8 mouse cellular contexts compared by ENCODE assay signal in the genomic region with DNA sequence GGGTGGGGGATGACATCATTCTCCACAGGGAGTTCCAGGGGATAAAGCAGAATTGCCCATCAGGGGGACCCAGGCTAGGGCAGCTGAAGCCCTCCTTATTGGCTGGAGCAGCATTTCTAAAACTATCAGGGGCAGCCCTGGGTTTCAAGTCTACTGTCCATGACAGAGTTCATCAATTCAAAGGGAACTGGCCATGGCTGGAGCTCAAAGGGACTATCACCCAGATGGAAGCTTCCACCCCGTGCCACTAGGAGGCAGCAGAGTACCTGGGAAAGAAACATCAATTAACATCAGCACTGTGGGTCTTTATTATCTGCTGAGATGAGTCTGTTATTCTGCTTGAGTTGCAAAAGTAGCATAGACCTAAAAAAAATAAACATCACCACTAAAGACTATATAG.
DNase-seq lines count a peak whose midpoint lies in the region; ATAC-seq and TF ChIP-seq lines count a peak whose summit lies in the region.

No protein-coding gene starts in this region.

- TF ChIP-seq POLR2A in bone marrow macrophage, adult 2 months (IDR thresholded peaks at IDR 0.05; ENCODE audit: borderline replicate concordance, low read depth, low read length), result no peak
- TF ChIP-seq POLR2A in embryonic fibroblast, embryonic 13.5 days (IDR thresholded peaks at IDR 0.05; ENCODE audit: low read depth, low read length), result no peak

- 0 out of 2 replicates have a peak, but pooled peaks have one; percentile 21 for TF ChIP-seq CTCF in bone marrow macrophage, adult 2 months (IDR thresholded peaks at IDR 0.05; ENCODE audit: low read depth, low read length)
- TF ChIP-seq CTCF in embryonic fibroblast, embryonic 13.5 days (IDR thresholded peaks at IDR 0.05; ENCODE audit: borderline replicate concordance, insufficient read depth, low read length), result peak; percentile 33; the same call in 1 of the 2 replicates

- no peaks in the 10 kb centered on the region for H3K9me3 ChIP-seq in intestine, embryonic 14.5 days (ENCODE audit: control insufficient read depth, low read length)
- no peaks in the 10 kb centered on the region for H3K9me3 ChIP-seq in intestine, embryonic 15.5 days
- no peaks in the 10 kb centered on the region for H3K9me3 ChIP-seq in kidney, embryonic 15.5 days (replicated peaks)
- no peaks in the 10 kb centered on the region for H3K9me3 ChIP-seq in limb, embryonic 11.5 days (ENCODE audit: control insufficient read depth, low read length)

- H3K27me3 ChIP-seq in intestine, embryonic 14.5 days (replicated peaks; ENCODE audit: control insufficient read depth, insufficient read depth, low read length), result no peaks in the 10 kb centered on the region
- H3K27me3 ChIP-seq in intestine, embryonic 15.5 days (replicated peaks), result no peaks in the 10 kb centered on the region
- no peaks in the 10 kb centered on the region for H3K27me3 ChIP-seq in kidney, embryonic 15.5 days
- no peaks in the 10 kb centered on the region for H3K27me3 ChIP-seq in limb, embryonic 11.5 days (ENCODE audit: control insufficient read depth, insufficient read depth, low read length)

- H3K4me1 ChIP-seq in intestine, embryonic 14.5 days (replicated peaks; ENCODE audit: control insufficient read depth, insufficient read depth, low read length), result no peaks in the 10 kb centered on the region
- no peaks in the 10 kb centered on the region for H3K4me1 ChIP-seq in intestine, embryonic 15.5 days (replicated peaks)
- no peaks in the 10 kb centered on the region for H3K4me1 ChIP-seq in bone marrow macrophage, adult 2 months (ENCODE audit: control insufficient read depth, insufficient read depth, low read length)
- no peaks in the 10 kb centered on the region for H3K4me1 ChIP-seq in embryonic fibroblast, embryonic 13.5 days (ENCODE audit: control insufficient read depth, insufficient read depth, low read length)
- H3K4me1 ChIP-seq in kidney, embryonic 15.5 days, result no peaks in the 10 kb centered on the region
- no peaks in the 10 kb centered on the region for H3K4me1 ChIP-seq in limb, embryonic 11.5 days (ENCODE audit: control insufficient read depth, insufficient read depth, low read length)

- no peak overlapping the region for H3K4me2 ChIP-seq in intestine, embryonic 14.5 days (ENCODE audit: low read length)
- H3K4me2 ChIP-seq in intestine, embryonic 15.5 days (replicated peaks), result no peak overlapping the region
- H3K4me2 ChIP-seq in kidney, embryonic 15.5 days, result no peak overlapping the region
- no peak overlapping the region for H3K4me2 ChIP-seq in limb, embryonic 11.5 days (ENCODE audit: low read depth, severe bottlenecking)

- no peak overlapping the region for H3K9ac ChIP-seq in intestine, embryonic 14.5 days (ENCODE audit: low read length)
- no peak overlapping the region for H3K9ac ChIP-seq in intestine, embryonic 15.5 days
- no peak overlapping the region for H3K9ac ChIP-seq in kidney, embryonic 15.5 days
- H3K9ac ChIP-seq in limb, embryonic 11.5 days (ENCODE audit: low read length), result no peak overlapping the region

- H3K36me3 ChIP-seq in intestine, embryonic 14.5 days (ENCODE audit: control insufficient read depth, insufficient read depth, low read length), result no peaks in the 10 kb centered on the region
- no peaks in the 10 kb centered on the region for H3K36me3 ChIP-seq in intestine, embryonic 15.5 days
- H3K36me3 ChIP-seq in kidney, embryonic 15.5 days, result no peaks in the 10 kb centered on the region
- H3K36me3 ChIP-seq in limb, embryonic 11.5 days (ENCODE audit: control insufficient read depth, insufficient read depth, low read length), result no peaks in the 10 kb centered on the region

- DNase-seq in intestine, embryonic 14.5 days (ENCODE audit: low spot score), result peak; percentile 59
- DNase-seq in limb, embryonic 11.5 days (ENCODE audit: low spot score), result peak; percentile 50
- peak; percentile 85 for DNase-seq in retina, embryonic 14.5 days (ENCODE audit: low spot score)

- ATAC-seq in intestine, embryonic 14.5 days (replicated peaks; ENCODE audit: low FRiP score, low TSS enrichment, low read depth), result no peak
- no peak for ATAC-seq in intestine, embryonic 15.5 days
- ATAC-seq in kidney, embryonic 15.5 days (replicated peaks; ENCODE audit: low FRiP score), result peak; percentile 66; the same call in 1 of the 2 replicates
- no peak for ATAC-seq in limb, embryonic 11.5 days (ENCODE audit: insufficient number of reproducible peaks, low FRiP score, low TSS enrichment, low read depth)
- no peak for ATAC-seq in inflammation-experienced regulatory T-cells, adult 6 months

- no peak overlapping the region for H3K27ac ChIP-seq in intestine, embryonic 14.5 days (ENCODE audit: low read depth)
- H3K27ac ChIP-seq in intestine, embryonic 15.5 days, result no peak overlapping the region
- no peak overlapping the region for H3K27ac ChIP-seq in bone marrow macrophage, adult 2 months (ENCODE audit: insufficient read depth, low read depth, low read length)
- no peak overlapping the region for H3K27ac ChIP-seq in embryonic fibroblast, embryonic 13.5 days (ENCODE audit: insufficient read depth, low read length)
- no peak overlapping the region for H3K27ac ChIP-seq in kidney, embryonic 15.5 days
- no peak overlapping the region for H3K27ac ChIP-seq in limb, embryonic 11.5 days (replicated peaks; ENCODE audit: low read depth, low read length)

- 0% methylated on average over 1 of the region's 1 CpGs for WGBS in intestine, embryonic 14.5 days
- WGBS in intestine, embryonic 15.5 days, result 8% methylated on average over 1 of the region's 1 CpGs
- WGBS in kidney, embryonic 15.5 days, result 3% methylated on average over 1 of the region's 1 CpGs
- WGBS in limb, embryonic 11.5 days, result 0% methylated on average over 1 of the region's 1 CpGs

- H3K4me3 ChIP-seq in intestine, embryonic 14.5 days (ENCODE audit: low read depth, low read length), result no peak overlapping the region
- H3K4me3 ChIP-seq in intestine, embryonic 15.5 days (replicated peaks), result no peak overlapping the region
- H3K4me3 ChIP-seq in bone marrow macrophage, adult 2 months (ENCODE audit: insufficient read depth, low read length), result no peak overlapping the region
- H3K4me3 ChIP-seq in embryonic fibroblast, embryonic 13.5 days (ENCODE audit: insufficient read depth, low read length), result no peak overlapping the region
- H3K4me3 ChIP-seq in kidney, embryonic 15.5 days (replicated peaks), result no peak overlapping the region
- no peak overlapping the region for H3K4me3 ChIP-seq in limb, embryonic 11.5 days (ENCODE audit: low read depth, low read length)
